Mouse (Mus musculus): ENCODE results near the gene Dus1l.

- TF ChIP-seq EP300 (optimal IDR thresholded peaks at IDR 0.05) (no peak), CTCF (IDR thresholded peaks at IDR 0.05; ENCODE audit: low read depth) (peak; percentile 73)
Observed at GRCm38 (mm10) chr11:120823956-120824786, 28.0 kb upstream of the Dus1l start, which contains the start of gene Fasn.
